Mouse (Mus musculus) MEL (cell line): ENCODE data around the gene 2310039H08Rik. TPM values are rescaled to one million over a fixed set of nuclear protein-coding genes. Genes with fewer than 3 reads are reported as not detected.

Source experiments
- DNase-seq: peaks from one replicate; pipeline ENCODE4 v3.0.0; 2011; ENCODE audit warnings: low read depth, low spot score
- H3K27ac ChIP-seq: 2 replicates; pipeline ENCODE4 v1.5.1; 2012; ENCODE audit warnings: low read depth, mild to moderate bottlenecking, control low read depth, low read length, moderate library complexity; ENCODE audit not compliant: control insufficient read depth
- H3K27me3 ChIP-seq, 2 experiments: fragments of 150-350 bp in 1 of 2; sonication (generic) in 1 of 2; 2 replicates each; pipeline ENCODE4 v1.6.1; 2012; ENCODE audit warnings: low read length in 2 of 2, mild to moderate bottlenecking in 2 of 2, improper control_type of control experiment in 1 of 2, moderate library complexity in 1 of 2; ENCODE audit not compliant: insufficient read depth in 2 of 2, control insufficient read depth in 1 of 2
- H3K36me3 ChIP-seq, 2 experiments: 2 replicates each; pipeline ENCODE4 v1.6.1; 2012 to 2014; ENCODE audit warnings: low read length in 2 of 2, improper control_type of control experiment in 1 of 2, inconsistent platforms in 1 of 2, mild to moderate bottlenecking in 1 of 2; ENCODE audit not compliant: insufficient read depth in 2 of 2, control insufficient read depth in 1 of 2
- H3K4me1 ChIP-seq, 2 experiments: fragments of 150-350 bp in 1 of 2; sonication (generic) in 1 of 2; 2 replicates each; pipeline ENCODE4 v1.6.1; 2012; ENCODE audit warnings: low read length in 2 of 2, improper control_type of control experiment in 1 of 2, mild to moderate bottlenecking in 1 of 2; ENCODE audit not compliant: insufficient read depth in 2 of 2, control insufficient read depth in 1 of 2
- H3K4me3 ChIP-seq, 2 experiments: fragments of 150-350 bp in 1 of 2; sonication (generic) in 1 of 2; 2 replicates each; pipeline ENCODE4 v1.5.1; 2012; ENCODE audit warnings: low read depth in 2 of 2, low read length in 2 of 2, mild to moderate bottlenecking in 2 of 2, moderate library complexity in 2 of 2, control low read depth in 1 of 2, improper control_type of control experiment in 1 of 2; ENCODE audit not compliant: control insufficient read depth in 1 of 2, insufficient read depth in 1 of 2
- H3K79me2 ChIP-seq: 2 replicates; pipeline ENCODE4 v1.6.1; 2012; ENCODE audit warnings: mild to moderate bottlenecking, low read length, moderate library complexity; ENCODE audit not compliant: control insufficient read depth, poor library complexity, insufficient read depth
- H3K9ac ChIP-seq: 2 replicates; pipeline ENCODE4 v1.6.1; 2012; ENCODE audit warnings: low read depth, mild to moderate bottlenecking, control low read depth, low read length, moderate library complexity; ENCODE audit not compliant: control insufficient read depth, poor library complexity, severe bottlenecking
- H3K9me3 ChIP-seq: fragments of 150-350 bp; sonication (generic); replicated peaks from 2 replicates; pipeline ENCODE4 v1.6.1; 2012; ENCODE audit warnings: mild to moderate bottlenecking, low read length, improper control_type of control experiment, moderate library complexity; ENCODE audit not compliant: insufficient read depth
- CHD1 ChIP-seq: IDR thresholded peaks from 2 replicates; pipeline ENCODE4 v1.6.1; 2012; ENCODE audit warnings: low read depth, mild to moderate bottlenecking, inconsistent platforms, low read length, improper control_type of control experiment
- CHD2 ChIP-seq: IDR thresholded peaks from 2 replicates; pipeline ENCODE4 v1.6.1; 2011; ENCODE audit warnings: low read length, improper control_type of control experiment
- CTCF ChIP-seq, 3 experiments: IDR thresholded peaks in 2 of 3; conservative IDR thresholded peaks in 1 of 3; 2 replicates each; pipeline ENCODE4 v1.5.1; 2011 to 2012; ENCODE audit warnings: low read length in 3 of 3, low read depth in 2 of 3, mild to moderate bottlenecking in 2 of 3, improper control_type of control experiment in 1 of 3, inconsistent platforms in 1 of 3, mixed read lengths in 1 of 3, moderate library complexity in 1 of 3; ENCODE audit not compliant: control insufficient read depth in 1 of 3, insufficient read depth in 1 of 3, poor library complexity in 1 of 3, severe bottlenecking in 1 of 3
- E2F4 ChIP-seq: IDR thresholded peaks from 2 replicates; pipeline ENCODE4 v1.6.1; 2011; ENCODE audit warnings: low read depth, low read length, improper control_type of control experiment, borderline replicate concordance
- EP300 ChIP-seq, 2 experiments: IDR thresholded peaks; 2 replicates each; pipeline ENCODE4 v1.6.1; 2011; ENCODE audit warnings: improper control_type of control experiment in 2 of 2, low read length in 2 of 2, low read depth in 1 of 2, mild to moderate bottlenecking in 1 of 2
- KAT2A ChIP-seq: conservative IDR thresholded peaks from 2 replicates; pipeline ENCODE4 v1.6.1; 2012; ENCODE audit warnings: low read depth, low read length, improper control_type of control experiment, inconsistent platforms
- MAFK ChIP-seq: IDR thresholded peaks from 2 replicates; pipeline ENCODE4 v1.6.1; 2011; ENCODE audit warnings: low read depth, mild to moderate bottlenecking, low read length, improper control_type of control experiment, borderline replicate concordance
- MAX ChIP-seq: IDR thresholded peaks from 2 replicates; pipeline ENCODE4 v1.6.1; 2011; ENCODE audit warnings: low read length, improper control_type of control experiment
- MEF2A ChIP-seq: IDR thresholded peaks from 2 replicates; pipeline ENCODE4 v1.6.1; 2014; ENCODE audit warnings: low read depth, mild to moderate bottlenecking, inconsistent platforms, low read length, improper control_type of control experiment; ENCODE audit not compliant: poor library complexity, insufficient replicate concordance, severe bottlenecking; ENCODE audit errors: extremely low read depth
- NRF1 ChIP-seq: IDR thresholded peaks from 2 replicates; pipeline ENCODE4 v1.6.1; 2014; ENCODE audit warnings: low read depth, mild to moderate bottlenecking, inconsistent platforms, low read length, improper control_type of control experiment, moderate library complexity; ENCODE audit not compliant: poor library complexity, insufficient read depth, severe bottlenecking
- POLR2AphosphoS2 ChIP-seq: IDR thresholded peaks from 2 replicates; pipeline ENCODE4 v1.6.1; 2011; ENCODE audit warnings: low read length, improper control_type of control experiment
- RAD21 ChIP-seq: IDR thresholded peaks from 2 replicates; pipeline ENCODE4 v1.6.1; 2011; ENCODE audit warnings: mild to moderate bottlenecking, low read depth, low read length, improper control_type of control experiment
- RCOR1 ChIP-seq: IDR thresholded peaks from 2 replicates; pipeline ENCODE4 v1.6.1; 2012; ENCODE audit warnings: low read depth, mild to moderate bottlenecking, inconsistent platforms, low read length, improper control_type of control experiment
- SIN3A ChIP-seq: IDR thresholded peaks from 2 replicates; pipeline ENCODE4 v1.6.1; 2012; ENCODE audit warnings: low read length, improper control_type of control experiment, inconsistent platforms
- TBP ChIP-seq: IDR thresholded peaks from 2 replicates; pipeline ENCODE4 v1.8.0; 2011; ENCODE audit warnings: low read depth, low read length, improper control_type of control experiment
- UBTF ChIP-seq: IDR thresholded peaks from 2 replicates; pipeline ENCODE4 v1.6.1; 2012; ENCODE audit warnings: low read depth, mild to moderate bottlenecking, inconsistent platforms, low read length, improper control_type of control experiment, moderate library complexity, borderline replicate concordance; ENCODE audit not compliant: insufficient read depth
- USF1 ChIP-seq: IDR thresholded peaks from 2 replicates; pipeline ENCODE4 v1.6.1; 2014; ENCODE audit warnings: low read depth, mild to moderate bottlenecking, inconsistent platforms, low read length, improper control_type of control experiment, moderate library complexity
- USF2 ChIP-seq, 2 experiments: IDR thresholded peaks; 2 replicates each; pipeline ENCODE4 v1.6.1; 2011 to 2012; ENCODE audit warnings: improper control_type of control experiment in 2 of 2, low read length in 2 of 2, borderline replicate concordance in 1 of 2, inconsistent platforms in 1 of 2, low read depth in 1 of 2, mild to moderate bottlenecking in 1 of 2; ENCODE audit not compliant: insufficient read depth in 1 of 2
- ZC3H11A ChIP-seq: IDR thresholded peaks from 2 replicates; pipeline ENCODE4 v1.6.1; 2012; ENCODE audit warnings: low read depth, mild to moderate bottlenecking, inconsistent platforms, low read length, improper control_type of control experiment
- ZKSCAN1 ChIP-seq: IDR thresholded peaks from 2 replicates; pipeline ENCODE4 v1.6.1; 2012; ENCODE audit warnings: low read depth, mild to moderate bottlenecking, inconsistent platforms, low read length, improper control_type of control experiment, moderate library complexity
- ZNF384 ChIP-seq: IDR thresholded peaks from 2 replicates; pipeline ENCODE4 v1.6.1; 2012; ENCODE audit warnings: low read depth, mild to moderate bottlenecking, inconsistent platforms, low read length, improper control_type of control experiment
- polyA plus RNA-seq, 2 experiments: library from polyadenylated mRNA; stranded (reverse) in 1 of 2; unstranded in 1 of 2; fragments of >175 nt in 1 of 2; fragments of >200 nt in 1 of 2; gene quantifications; 2 replicates each; pipeline versions ENCODE4 v1.2.1 to v1.2.4; 2012; ENCODE audit warnings: low replicate concordance in 2 of 2, low read depth in 1 of 2; ENCODE audit not compliant: insufficient read length in 2 of 2, insufficient read depth in 1 of 2, missing spikeins in 1 of 2
- total RNA-seq: library from RNA; depleted of rRNA; stranded (reverse); fragments of 300-350 nt; gene quantifications from 2 replicates; pipeline ENCODE4 v1.2.3, GENCODE M21; 2012

Gene 2310039H08Rik
- total and polyA plus RNA-seq, 3 experiments: 41.3 to 53.2 TPM; not detected in 1

GRCm38 (mm10) chr17:46799680-46800079 is 27.2 kb downstream of the 2310039H08Rik start:
- DNase-seq: no peak
- Histone ChIP-seq H3K79me2 (no peaks in the 10 kb centered on the region), H3K27me3 (no peaks in the 10 kb centered on the region), H3K4me1 (no peaks in the 10 kb centered on the region), H3K9me3 (no peaks in the 10 kb centered on the region), H3K4me3 (no peak overlapping the region), H3K9ac (no peak overlapping the region), H3K36me3 (no peaks in the 10 kb centered on the region; a peak in 1 of 4 replicates), H3K27ac (no peak overlapping the region)
- TF ChIP-seq UBTF (no peak), CTCF (IDR thresholded peaks at IDR 0.05 in 2 of 3, conservative IDR thresholded peaks at IDR 0.05 in 1 of 3; ENCODE audit: control insufficient read depth in 1 of 3, insufficient read depth in 1 of 3, low read depth in 2 of 3, low read length in 3 of 3, poor library complexity in 1 of 3, severe bottlenecking in 1 of 3) (no peak), USF2 (IDR thresholded peaks at IDR 0.05; ENCODE audit: borderline replicate concordance in 1 of 2, insufficient read depth in 1 of 2, low read depth in 1 of 2, low read length in 2 of 2) (no peak), SIN3A (no peak), RAD21 (no peak), TBP (no peak), NRF1 (no peak), E2F4 (no peak)

DNA sequence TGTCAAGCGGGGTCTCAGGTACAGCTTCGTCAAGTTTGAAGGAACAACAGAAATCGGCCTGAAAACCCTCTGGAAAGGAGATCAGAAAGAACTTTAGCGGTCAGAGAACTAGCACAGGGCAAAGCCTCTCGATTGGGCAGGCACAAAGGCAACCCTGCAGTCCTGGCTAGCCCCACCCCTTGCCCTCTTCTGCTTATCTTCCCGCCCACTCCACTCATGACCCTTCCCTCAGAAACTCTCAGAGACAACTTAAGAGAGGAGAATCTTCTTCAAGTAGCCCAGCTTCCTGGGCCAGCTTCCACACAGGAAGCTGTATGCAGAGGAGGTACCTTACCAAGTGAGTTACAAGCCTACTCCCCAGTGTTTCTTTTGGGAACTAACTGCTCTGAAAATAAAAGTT is 29.3 kb downstream of the 2310039H08Rik start:
- H3K27ac ChIP-seq: no peak overlapping the region
- H3K27me3 ChIP-seq: no peaks in the 10 kb centered on the region
- no peaks in the 10 kb centered on the region; a peak in 1 of 4 replicates for H3K36me3 ChIP-seq
- no peak overlapping the region for H3K4me3 ChIP-seq
- no peaks in the 10 kb centered on the region for H3K9me3 ChIP-seq
- H3K4me1 ChIP-seq: no peaks in the 10 kb centered on the region
- TF ChIP-seq NRF1 (no peak), TBP (no peak), E2F4 (no peak), CHD1 (no peak), EP300 (IDR thresholded peaks at IDR 0.05; ENCODE audit: low read depth in 1 of 2, low read length in 2 of 2) (no peak), USF1 (no peak), KAT2A (no peak), ZC3H11A (no peak), SIN3A (no peak), ZNF384 (no peak), CHD2 (no peak), MAX (no peak), MEF2A (no peak), RCOR1 (no peak), UBTF (no peak), ZKSCAN1 (no peak), POLR2AphosphoS2 (no peak), CTCF (IDR thresholded peaks at IDR 0.05 in 2 of 3, conservative IDR thresholded peaks at IDR 0.05 in 1 of 3; ENCODE audit: control insufficient read depth in 1 of 3, insufficient read depth in 1 of 3, low read depth in 2 of 3, low read length in 3 of 3, poor library complexity in 1 of 3, severe bottlenecking in 1 of 3) (no peak), USF2 (IDR thresholded peaks at IDR 0.05; ENCODE audit: borderline replicate concordance in 1 of 2, insufficient read depth in 1 of 2, low read depth in 1 of 2, low read length in 2 of 2) (no peak), MAFK (no peak)
- no peaks in the 10 kb centered on the region for H3K79me2 ChIP-seq
- H3K9ac ChIP-seq: no peak overlapping the region
- no peak for DNase-seq
